Mouse (Mus musculus) monocyte, adult 5-6 weeks (primary cell): Measurements from ENCODE around the gene Ccdc110. TPM values are rescaled to one million over a fixed set of nuclear protein-coding genes. Genes with fewer than 3 reads are reported as not detected.

Experiments
- ATAC-seq: fragments of 153-309, 156-312 bp; replicated peaks from 2 replicates; pipeline ENCODE4 v1.8.0; 2017; ENCODE audit warnings: mild to moderate bottlenecking; ENCODE audit not compliant: low TSS enrichment, insufficient number of reproducible peaks, severe bottlenecking, poor library complexity, low FRiP score
- total RNA-seq: library from RNA; stranded (forward); fragments of 200-1000, 200-491, 200-594 nt; gene quantifications from 3 replicates; pipeline ENCODE4 v1.2.3, GENCODE M21; 2017

Ccdc110 gene
- total RNA-seq, result not detected in 3 replicates

DNA sequence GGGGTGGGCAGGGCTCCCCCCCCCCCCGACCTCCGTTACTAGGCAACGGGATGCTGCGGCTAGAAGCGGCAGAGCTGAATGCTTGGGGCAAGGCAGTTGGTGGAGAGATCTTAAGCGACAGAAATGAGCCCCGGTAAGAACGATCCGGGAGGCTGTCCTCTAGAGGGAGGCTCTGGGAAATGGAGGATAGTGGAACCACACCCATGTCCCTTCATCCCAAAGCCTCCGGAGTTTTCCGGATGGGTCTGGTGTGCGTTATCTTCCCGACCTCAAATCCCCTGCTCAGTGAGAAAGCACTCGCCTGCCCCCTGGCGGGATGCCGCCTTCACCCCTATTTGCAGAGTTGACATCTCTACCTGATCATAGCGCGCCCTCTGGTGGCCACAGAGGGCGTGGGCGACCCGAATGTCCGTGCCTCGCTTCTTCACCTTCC is at the start of gene Ccdc110:
Gene Ccdc110 (plus strand): TSS at position 38 of the 433 bp plus-strand sequence.
- peak; percentile 91 for ATAC-seq

DNA sequence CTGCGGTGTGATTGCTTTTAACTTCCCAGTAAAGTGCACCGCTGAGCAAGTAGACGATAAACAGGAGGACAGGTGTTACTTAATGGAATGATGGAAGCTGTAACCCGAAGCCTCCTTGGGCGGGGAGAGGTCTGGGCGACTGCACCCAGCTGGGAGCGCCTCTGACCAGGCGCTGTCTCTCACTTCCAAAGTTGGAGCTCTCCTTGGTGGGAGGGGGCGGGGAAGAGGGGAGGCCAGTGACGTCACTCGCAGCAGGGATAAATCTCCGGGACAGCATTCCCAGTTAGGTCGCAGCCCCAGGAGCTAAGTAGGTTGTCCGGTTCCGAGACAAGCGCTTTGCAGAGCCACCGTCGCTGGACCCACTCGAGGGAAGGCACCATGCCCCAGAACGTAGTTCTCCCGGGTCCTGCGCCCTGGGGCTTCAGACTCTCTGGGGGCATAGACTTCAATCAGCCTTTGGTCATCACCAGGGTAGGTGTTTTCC is 49.2 kb upstream of the Ccdc110 start, which contains the start of gene Pdlim3:
Gene Pdlim3 (plus strand): TSS at position 260 of the 484 bp plus-strand sequence.
- no peak for ATAC-seq

DNA sequence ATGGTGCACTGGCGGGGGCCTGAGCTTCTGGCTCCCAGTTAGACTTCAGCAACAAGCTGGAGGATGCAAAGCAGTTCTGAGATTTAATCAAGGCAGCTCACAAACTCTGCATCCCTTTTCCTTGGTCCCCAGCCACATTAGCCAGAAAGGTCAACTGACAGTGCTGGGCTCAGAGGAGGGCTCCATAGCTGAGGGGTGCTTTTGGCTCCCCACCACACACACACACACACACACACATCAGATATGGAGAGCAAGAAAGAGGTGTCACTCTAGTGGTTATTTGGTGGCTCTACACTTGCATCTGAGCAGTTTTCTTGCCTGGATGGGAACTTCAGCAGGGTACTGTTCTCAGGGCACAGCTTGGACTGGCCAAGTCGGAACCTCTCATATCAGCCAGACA is 48.6 kb upstream of the Ccdc110 start:
- no peak for ATAC-seq

GRCm38 (mm10) chr8:45889737-45890136 is 44.7 kb upstream of the Ccdc110 start:
- no peak for ATAC-seq

- no peak for ATAC-seq
Observed at GRCm38 (mm10) chr8:45896590-45896989, 37.8 kb upstream of the Ccdc110 start.

DNA sequence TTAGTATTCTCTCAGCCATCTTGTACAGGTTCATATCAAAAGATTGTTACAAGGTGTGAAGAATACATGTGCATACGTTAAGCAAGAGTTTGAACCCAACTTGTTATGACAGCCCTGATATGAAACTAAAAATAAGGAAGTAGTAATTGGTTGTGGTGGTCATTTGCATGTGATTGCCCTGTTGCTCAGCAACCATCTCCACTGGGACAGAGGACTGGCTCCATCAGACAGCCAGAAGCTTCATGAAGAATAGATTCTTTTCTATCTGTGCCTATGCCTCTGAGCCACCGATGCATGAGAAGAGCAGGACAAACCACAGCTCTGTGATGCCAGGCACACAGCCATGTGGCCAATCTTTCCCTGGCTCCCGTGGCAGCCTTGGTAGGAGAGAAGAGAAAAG is 34.6 kb upstream of the Ccdc110 start:
- ATAC-seq, result peak; percentile 70

DNA sequence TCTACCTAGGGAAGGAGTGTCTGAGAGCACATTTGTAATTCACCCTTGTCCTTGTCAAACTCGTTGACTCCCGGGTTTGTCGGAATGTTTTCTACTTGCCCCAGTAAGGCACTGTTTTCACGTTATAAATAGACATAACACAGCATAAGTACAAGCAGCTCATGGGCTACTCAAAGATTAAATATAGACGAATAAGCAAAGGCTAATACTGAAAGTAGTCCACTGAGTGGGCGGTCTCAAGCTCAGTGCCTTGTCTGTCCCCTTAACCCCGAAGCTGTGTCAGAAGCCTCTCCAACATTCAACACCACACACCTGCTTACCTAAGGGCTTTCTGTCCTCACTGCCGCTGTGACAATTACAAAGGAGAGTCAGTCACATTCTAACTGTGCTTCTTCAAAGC is 32.8 kb upstream of the Ccdc110 start:
- no peak for ATAC-seq

DNA sequence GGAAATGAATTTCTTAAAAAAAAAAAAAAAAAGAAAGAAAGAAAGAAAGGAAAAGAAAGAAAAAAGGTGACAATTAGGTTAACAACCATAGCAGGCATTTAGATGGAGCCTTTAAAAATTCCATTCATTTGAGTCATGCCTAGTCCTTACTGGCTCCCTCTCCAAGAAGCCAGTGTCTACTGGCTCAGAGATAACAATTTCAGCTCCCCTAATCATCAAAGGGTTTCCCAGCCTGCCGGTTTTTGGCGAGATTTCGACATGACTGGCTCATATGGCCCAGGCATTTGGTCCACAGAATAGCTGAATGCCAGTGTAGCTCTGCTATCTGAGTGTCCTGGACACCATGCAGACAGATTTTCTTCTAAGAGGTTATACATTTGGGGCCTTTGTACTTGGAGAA is 30.8 kb upstream of the Ccdc110 start:
- no peak for ATAC-seq

- no peak for ATAC-seq
Observed at GRCm38 (mm10) chr8:45905591-45906250, 28.7 kb upstream of the Ccdc110 start.

DNA sequence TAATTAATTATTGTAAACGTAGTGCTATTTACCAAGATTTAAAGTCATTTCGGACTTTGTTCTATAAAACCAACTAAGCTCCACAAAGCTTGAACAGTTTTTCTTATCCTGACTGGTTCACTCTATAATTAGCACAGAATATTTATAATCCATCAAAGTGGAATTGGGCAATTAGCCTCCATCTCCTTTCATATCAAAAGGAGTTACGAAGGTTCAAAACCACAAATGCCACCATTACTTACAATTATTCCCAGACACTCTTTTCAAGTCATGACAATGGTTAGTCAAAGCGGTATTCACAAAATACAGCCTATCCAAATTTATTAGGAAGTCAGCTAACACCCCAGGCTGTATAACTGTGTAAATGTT is 28.2 kb upstream of the Ccdc110 start:
- no peak for ATAC-seq

- ATAC-seq, result no peak
Observed at GRCm38 (mm10) chr8:45913707-45914106, 20.7 kb upstream of the Ccdc110 start.

- no peak for ATAC-seq
Observed at GRCm38 (mm10) chr8:45916496-45916895, 17.9 kb upstream of the Ccdc110 start.

DNA sequence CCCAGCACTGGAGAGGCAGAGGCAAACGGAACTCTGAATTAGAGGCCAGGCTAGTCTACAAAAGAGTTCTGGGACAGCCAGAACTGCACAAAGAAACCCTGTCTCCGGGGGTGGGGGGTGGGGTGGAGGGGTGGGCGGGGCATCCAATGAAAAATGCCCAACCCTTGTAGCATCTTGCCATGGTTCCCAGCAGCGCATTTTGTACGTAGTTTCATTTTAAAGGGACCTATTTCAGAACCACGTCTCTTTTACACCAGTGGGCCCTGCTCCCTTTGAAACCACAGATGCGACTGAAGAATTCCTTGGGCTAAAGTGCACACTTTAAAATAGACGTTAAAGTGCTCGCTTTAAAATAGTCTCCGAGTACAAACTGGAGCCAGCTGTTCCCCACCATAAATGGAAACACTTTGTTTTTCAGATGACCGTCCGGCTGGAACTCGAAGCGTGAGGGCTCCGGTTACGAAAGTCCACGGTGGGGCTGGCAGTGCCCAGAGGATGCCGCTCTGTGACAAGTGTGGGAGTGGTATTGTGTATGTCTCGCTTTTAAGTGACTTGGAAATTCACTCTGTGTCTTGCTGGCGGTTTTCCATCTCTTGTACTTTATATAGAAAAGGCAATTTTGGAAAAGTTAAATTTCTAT is 17.3 kb upstream of the Ccdc110 start:
- no peak for ATAC-seq

DNA sequence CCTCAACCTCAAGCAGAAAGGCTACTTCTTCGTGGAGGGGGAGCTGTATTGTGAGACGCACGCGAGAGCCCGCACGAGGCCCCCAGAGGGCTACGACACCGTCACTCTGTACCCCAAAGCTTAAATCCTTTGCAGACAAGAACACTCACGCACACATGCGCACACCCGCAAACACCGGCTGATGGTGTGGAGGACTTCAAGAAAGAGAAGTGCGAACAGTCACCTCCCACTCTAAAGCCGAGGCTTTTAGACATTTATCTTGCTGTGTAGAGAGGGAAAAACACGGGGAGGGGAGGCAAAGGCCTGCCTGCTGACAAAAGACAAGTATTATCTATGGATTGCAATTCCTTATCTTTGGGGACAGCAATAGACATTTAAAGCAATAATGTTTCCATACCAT is 15.5 kb upstream of the Ccdc110 start:
- ATAC-seq, result no peak

DNA sequence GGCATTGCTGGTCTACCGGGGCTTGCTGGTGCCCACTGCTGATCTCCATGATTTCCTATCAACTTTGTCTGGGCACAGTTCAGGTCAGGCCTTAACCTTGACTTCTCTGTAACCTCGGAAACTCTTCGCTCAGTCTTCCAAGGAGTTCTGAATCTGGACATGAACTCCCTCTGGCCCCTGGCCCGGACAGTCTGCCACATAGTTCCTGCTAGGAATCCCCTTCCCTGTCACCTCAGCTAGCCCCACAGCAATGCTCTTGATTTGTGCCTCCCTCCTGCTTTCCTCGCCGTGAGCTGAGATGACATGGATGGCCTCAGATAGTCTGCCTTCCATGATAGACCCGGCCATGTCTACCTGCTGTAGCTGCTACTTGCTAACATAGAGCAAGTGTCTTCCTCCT is 14.0 kb upstream of the Ccdc110 start:
- no peak for ATAC-seq

DNA sequence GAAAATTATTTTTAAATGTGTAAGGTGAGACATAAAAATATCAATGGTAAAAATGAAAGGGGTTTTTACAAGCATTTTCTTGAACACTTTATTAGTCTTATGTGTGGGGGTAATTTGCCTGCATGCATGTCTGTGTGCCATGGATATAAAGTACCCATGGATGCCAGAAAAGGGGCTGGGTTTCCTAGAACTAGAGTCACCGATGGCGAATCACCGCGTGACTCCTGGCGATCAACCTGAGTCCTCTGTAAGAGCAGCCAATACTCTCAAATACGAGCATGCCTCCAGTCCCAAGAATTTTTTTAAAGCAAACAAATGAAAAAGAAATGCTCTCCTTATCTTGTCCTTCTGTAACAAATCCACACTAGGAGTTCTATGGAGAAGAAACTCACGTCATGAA is 12.3 kb upstream of the Ccdc110 start:
- ATAC-seq, result no peak

DNA sequence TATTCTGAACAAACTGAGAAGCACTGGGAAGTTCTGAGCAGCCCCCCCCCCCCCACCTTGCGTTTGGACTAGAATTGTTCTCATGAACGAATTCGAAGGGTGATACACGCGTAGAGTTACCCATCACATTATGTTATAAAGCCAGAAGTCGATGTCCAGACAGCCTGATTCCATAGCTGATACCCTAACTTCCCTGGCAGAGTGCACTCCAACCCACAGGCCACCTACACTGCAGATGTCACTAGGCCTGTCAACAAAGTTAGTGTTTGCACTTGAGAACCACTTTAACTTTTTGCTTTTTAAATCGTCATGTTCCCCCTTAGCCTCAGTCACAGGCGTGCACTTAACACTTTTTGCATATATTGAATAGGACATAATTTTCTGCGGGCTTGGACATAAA is 2.6 kb downstream of the Ccdc110 start:
- no peak for ATAC-seq

- ATAC-seq, result no peak
Observed at GRCm38 (mm10) chr8:45946283-45946682, 11.9 kb downstream of the Ccdc110 start.

DNA sequence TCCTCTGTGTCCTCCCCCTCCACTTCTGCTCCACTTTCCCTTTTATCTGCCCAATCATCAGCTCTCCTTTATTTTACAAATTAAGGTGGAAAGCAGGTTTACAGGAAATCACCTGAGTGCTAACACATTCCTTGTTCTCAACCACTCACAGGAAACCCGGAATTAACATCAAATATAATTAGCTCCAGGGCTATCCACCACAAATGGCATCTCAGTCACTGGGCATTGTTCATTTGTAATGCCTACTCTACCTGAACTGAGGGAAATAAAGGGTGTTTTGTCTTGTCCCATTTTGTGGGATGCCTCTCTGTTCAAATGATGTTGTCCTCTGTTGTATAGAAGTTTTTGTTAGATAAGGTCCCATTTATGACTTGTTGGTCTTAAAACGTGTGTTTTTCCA is 16.2 kb downstream of the Ccdc110 start:
- no peak for ATAC-seq

DNA sequence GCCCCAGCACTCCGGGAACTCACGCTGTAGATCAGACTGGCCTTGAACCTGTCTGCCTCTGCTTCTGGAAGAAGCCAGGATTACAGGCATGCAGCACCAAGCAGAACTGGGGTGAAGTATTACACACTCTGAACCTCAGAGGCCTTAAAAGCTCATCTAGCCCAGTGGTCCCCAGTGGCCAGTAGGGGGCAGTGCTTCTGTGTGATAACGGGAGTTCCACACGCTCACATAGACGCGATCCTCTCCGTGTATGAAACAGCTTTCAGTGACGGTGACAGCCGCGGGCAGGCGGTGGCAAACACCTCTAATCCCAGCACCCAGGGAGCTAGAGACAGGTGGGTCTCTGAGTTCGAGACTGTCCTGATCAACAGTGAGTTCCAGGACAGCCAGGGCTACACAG is 36.5 kb downstream of the Ccdc110 start:
- no peak for ATAC-seq
